Mouse (Mus musculus): ENCODE measurements around the gene Rgs9bp. TPM values are rescaled to one million over a fixed set of nuclear protein-coding genes. Genes with fewer than 3 reads are reported as not detected.

The Rgs9bp gene
- 0.22 TPM for polyA plus RNA-seq (2015; fragmentation: Illumina TruSeq; extraction: RNeasy Lipid Tissue Mini Kit (QIAGEN cat#74804); ENCODE audit: low read depth, low replicate concordance)

GRCm38 (mm10) chr7:35585191-35586054, at the start of gene Rgs9bp:
Gene Rgs9bp (minus strand): TSS chr7:35585582.

GRCm38 (mm10) chr7:35586055-35586905, 898 bp upstream of the Rgs9bp start, which contains the start of gene Ankrd27:
Gene Ankrd27 (plus strand): TSS chr7:35586244.

GRCm38 (mm10) chr7:35556205-35556603, 29.2 kb downstream of the Rgs9bp start, which contains the start of gene Nudt19:
Gene Nudt19 (minus strand): TSS chr7:35556304.

GRCm38 (mm10) chr7:35537562-35537961, 47.8 kb downstream of the Rgs9bp start, which contains the start of gene Tdrd12:
Gene Tdrd12 (minus strand): TSS chr7:35537745.

Other genes starting within 250 kb of the Rgs9bp start
- gene Faap24, start 188.7 kb downstream of the Rgs9bp start, polyA plus RNA-seq (2015; fragmentation: Illumina TruSeq; extraction: RNeasy Lipid Tissue Mini Kit (QIAGEN cat#74804); ENCODE audit: low read depth, low replicate concordance): 7.1 TPM
- 17.4 TPM for gene Cep89, start 188.5 kb downstream of the Rgs9bp start, polyA plus RNA-seq (2015; fragmentation: Illumina TruSeq; extraction: RNeasy Lipid Tissue Mini Kit (QIAGEN cat#74804); ENCODE audit: low read depth, low replicate concordance)
- not detected for gene Slc7a9, start 136.8 kb downstream of the Rgs9bp start, polyA plus RNA-seq (2015; fragmentation: Illumina TruSeq; extraction: RNeasy Lipid Tissue Mini Kit (QIAGEN cat#74804); ENCODE audit: low read depth, low replicate concordance)
- gene Tdrd12, start 47.8 kb downstream of the Rgs9bp start, polyA plus RNA-seq (2015; fragmentation: Illumina TruSeq; extraction: RNeasy Lipid Tissue Mini Kit (QIAGEN cat#74804); ENCODE audit: low read depth, low replicate concordance): 0.12 TPM
- gene Nudt19, start 29.3 kb downstream of the Rgs9bp start, polyA plus RNA-seq (2015; fragmentation: Illumina TruSeq; extraction: RNeasy Lipid Tissue Mini Kit (QIAGEN cat#74804); ENCODE audit: low read depth, low replicate concordance): 163 TPM
- gene Ankrd27, start 662 bp upstream of the Rgs9bp start, polyA plus RNA-seq (2015; fragmentation: Illumina TruSeq; extraction: RNeasy Lipid Tissue Mini Kit (QIAGEN cat#74804); ENCODE audit: low read depth, low replicate concordance): 26.4 TPM
- 113 TPM for gene Pdcd5, start 61.9 kb upstream of the Rgs9bp start, polyA plus RNA-seq (2015; fragmentation: Illumina TruSeq; extraction: RNeasy Lipid Tissue Mini Kit (QIAGEN cat#74804); ENCODE audit: low read depth, low replicate concordance)
- 22.1 TPM for gene Dpy19l3, start 168.9 kb upstream of the Rgs9bp start, polyA plus RNA-seq (2015; fragmentation: Illumina TruSeq; extraction: RNeasy Lipid Tissue Mini Kit (QIAGEN cat#74804); ENCODE audit: low read depth, low replicate concordance)
- 9.5 TPM for gene Zfp507, start 217.4 kb upstream of the Rgs9bp start, polyA plus RNA-seq (2015; fragmentation: Illumina TruSeq; extraction: RNeasy Lipid Tissue Mini Kit (QIAGEN cat#74804); ENCODE audit: low read depth, low replicate concordance)